Mouse (Mus musculus): ENCODE measurements around the gene Rsu1.

- TF ChIP-seq POU5F1 (IDR thresholded peaks at IDR 0.05; ENCODE audit: borderline replicate concordance, low read length), result no peak
- no peak for TF ChIP-seq CTCF (conservative IDR thresholded peaks at IDR 0.05; ENCODE audit: low read length)
Measured at GRCm38 (mm10) chr2:13060426-13061170, 210.6 kb downstream of the Rsu1 start.

All from E14TG2a.4 (cell line).